ENCODE assay signal across 21 mouse cellular contexts in the genomic region with DNA sequence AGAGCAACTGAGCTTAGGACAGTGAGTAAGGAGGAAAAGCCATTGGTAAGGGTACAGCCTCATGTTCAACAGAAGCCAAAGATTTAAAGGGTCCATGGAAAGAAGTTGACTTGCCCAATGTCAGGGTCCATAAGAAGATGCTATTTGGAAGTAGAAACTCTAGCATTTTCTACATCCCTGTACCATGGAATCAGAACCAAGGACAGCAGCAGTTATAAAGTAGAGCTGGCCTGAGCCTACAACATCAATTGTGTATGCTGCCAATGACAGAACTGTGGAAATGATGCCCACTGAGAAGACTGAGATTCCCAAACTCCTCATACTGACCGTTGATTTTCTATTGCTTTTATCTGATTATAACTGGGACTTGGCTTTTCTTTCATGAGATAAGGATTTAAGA.
DNase-seq lines count a peak whose midpoint lies in the region; ATAC-seq and TF ChIP-seq lines count a peak whose summit lies in the region.
"Had no signal": no experiment of that assay in that cellular context is flagged by ENCODE, and none has a peak within 500 bp of the region (broad histone marks: within the 10 kb centered on the region; RNA-seq: fewer than 3 reads in every experiment).

No protein-coding gene starts in this region.

- no peak for ATAC-seq in embryonic facial prominence, embryonic 11.5 days (replicated peaks; ENCODE audit: insufficient number of reproducible peaks, low FRiP score, low TSS enrichment, low read depth)
- ATAC-seq in lung, embryonic 14.5 days (ENCODE audit: insufficient read depth) = no peak
- ATAC-seq: forebrain, embryonic 16.5 days; hindbrain, embryonic 16.5 days had no signal

- no peaks in the 10 kb centered on the region for H3K36me3 ChIP-seq in embryonic facial prominence, embryonic 11.5 days (replicated peaks; ENCODE audit: control insufficient read depth, insufficient read depth, low read depth, low read length)
- H3K36me3 ChIP-seq in embryonic facial prominence, embryonic 10.5 days (replicated peaks) = no peaks in the 10 kb centered on the region
- H3K36me3 ChIP-seq in lung, embryonic 14.5 days (ENCODE audit: insufficient read depth) = no peaks in the 10 kb centered on the region
- H3K36me3 ChIP-seq: embryonic facial prominence, embryonic 12.5 days; forebrain, embryonic 12.5 days; heart, embryonic 13.5 days; hindbrain, embryonic 12.5 days had no signal

- peak; percentile 49 for DNase-seq in embryonic facial prominence, embryonic 11.5 days (ENCODE audit: low spot score)
- DNase-seq in embryonic facial prominence, embryonic 10.5 days (ENCODE audit: low spot score) = no peak
- peak; percentile 55 for DNase-seq in lung, embryonic 14.5 days
- DNase-seq in lung, adult 2 months = no peak
- DNase-seq in embryo, embryonic 11 days = peak; percentile 19
- peak; percentile 5 for DNase-seq in mesoderm, embryonic 11.5 days (ENCODE audit: low read depth, low spot score)
- DNase-seq in spleen, postnatal 14 days (ENCODE audit: low spot score in 2 of 2) = no peak
- no peak for DNase-seq in layer of hippocampus, postnatal 36 days
- DNase-seq: adrenal gland, postnatal 14 days; cerebellum, adult 11-12 months; cerebellum, adult 9-11 months; gastrocnemius, postnatal 14 days; heart, postnatal 36 days; kidney, adult 11 months had no signal

- no peaks in the 10 kb centered on the region for H3K4me1 ChIP-seq in embryonic facial prominence, embryonic 11.5 days (ENCODE audit: control insufficient read depth, insufficient read depth, low read length)
- no peaks in the 10 kb centered on the region for H3K4me1 ChIP-seq in embryonic facial prominence, embryonic 10.5 days
- H3K4me1 ChIP-seq in lung, embryonic 14.5 days (ENCODE audit: insufficient read depth) = no peaks in the 10 kb centered on the region
- H3K4me1 ChIP-seq in lung, adult 2 months (ENCODE audit: control insufficient read depth, insufficient read depth, low read length) = no peaks in the 10 kb centered on the region
- H3K4me1 ChIP-seq: embryonic facial prominence, embryonic 12.5 days; forebrain, embryonic 12.5 days; heart, embryonic 13.5 days; hindbrain, embryonic 12.5 days had no signal

- WGBS in embryonic facial prominence, embryonic 11.5 days = 85% methylated on average over 1 of the region's 1 CpGs
- 86% methylated on average over 1 of the region's 1 CpGs for WGBS in embryonic facial prominence, embryonic 10.5 days
- 86% methylated on average over 1 of the region's 1 CpGs for WGBS in lung, embryonic 14.5 days
- WGBS in lung, adult 2 months = 91% methylated on average over 1 of the region's 1 CpGs

- no peak overlapping the region for H3K9ac ChIP-seq in embryonic facial prominence, embryonic 11.5 days (replicated peaks; ENCODE audit: low read length)
- H3K9ac ChIP-seq in lung, embryonic 14.5 days = no peak overlapping the region
- H3K9ac ChIP-seq: embryonic facial prominence, embryonic 12.5 days; forebrain, embryonic 12.5 days; heart, embryonic 13.5 days; hindbrain, embryonic 12.5 days had no signal

- H3K4me2 ChIP-seq in embryonic facial prominence, embryonic 11.5 days (ENCODE audit: low read depth, low read length) = no peak overlapping the region
- no peak overlapping the region for H3K4me2 ChIP-seq in lung, embryonic 14.5 days
- H3K4me2 ChIP-seq: embryonic facial prominence, embryonic 12.5 days; forebrain, embryonic 12.5 days; heart, embryonic 13.5 days; hindbrain, embryonic 12.5 days had no signal

- TF ChIP-seq POLR2A in lung, adult 2 months (IDR thresholded peaks at IDR 0.05; ENCODE audit: borderline replicate concordance, extremely low read depth, low read depth, low read length) = no peak

- no peak for TF ChIP-seq CTCF in lung, embryonic 14.5 days (IDR thresholded peaks at IDR 0.05; ENCODE audit: low read depth)
- TF ChIP-seq CTCF in lung, adult 2 months (IDR thresholded peaks at IDR 0.05; ENCODE audit: insufficient read depth, low read length) = no peak

- H3K27me3 ChIP-seq in embryonic facial prominence, embryonic 11.5 days (ENCODE audit: control insufficient read depth, insufficient read depth, low read length) = no peaks in the 10 kb centered on the region
- no peaks in the 10 kb centered on the region for H3K27me3 ChIP-seq in embryonic facial prominence, embryonic 10.5 days (replicated peaks; ENCODE audit: low read depth, poor library complexity, severe bottlenecking)
- no peaks in the 10 kb centered on the region for H3K27me3 ChIP-seq in lung, embryonic 14.5 days (ENCODE audit: insufficient read depth, low read length)
- H3K27me3 ChIP-seq: CH12.LX; embryonic facial prominence, embryonic 12.5 days; forebrain, embryonic 12.5 days; heart, embryonic 13.5 days; hindbrain, embryonic 12.5 days had no signal

- no peak overlapping the region for H3K27ac ChIP-seq in embryonic facial prominence, embryonic 11.5 days (replicated peaks; ENCODE audit: low read depth, low read length)
- no peak overlapping the region for H3K27ac ChIP-seq in embryonic facial prominence, embryonic 10.5 days (replicated peaks)
- no peak overlapping the region for H3K27ac ChIP-seq in lung, embryonic 14.5 days (ENCODE audit: low read depth)
- H3K27ac ChIP-seq: embryonic facial prominence, embryonic 12.5 days; forebrain, embryonic 12.5 days; heart, embryonic 13.5 days; hindbrain, embryonic 12.5 days had no signal

- no peaks in the 10 kb centered on the region for H3K9me3 ChIP-seq in embryonic facial prominence, embryonic 11.5 days (replicated peaks; ENCODE audit: control insufficient read depth, low read length)
- no peaks in the 10 kb centered on the region for H3K9me3 ChIP-seq in embryonic facial prominence, embryonic 10.5 days
- H3K9me3 ChIP-seq in lung, embryonic 14.5 days (ENCODE audit: low read depth, low read length) = no peaks in the 10 kb centered on the region
- H3K9me3 ChIP-seq: embryonic facial prominence, embryonic 12.5 days; forebrain, embryonic 12.5 days; heart, embryonic 13.5 days; hindbrain, embryonic 12.5 days had no signal

- no peak overlapping the region for H3K4me3 ChIP-seq in embryonic facial prominence, embryonic 11.5 days (ENCODE audit: low read depth, low read length)
- H3K4me3 ChIP-seq in embryonic facial prominence, embryonic 10.5 days = no peak overlapping the region
- H3K4me3 ChIP-seq in lung, embryonic 14.5 days (ENCODE audit: low read depth, low read length) = no peak overlapping the region
- no peak overlapping the region for H3K4me3 ChIP-seq in lung, adult 2 months (replicated peaks; ENCODE audit: extremely low read depth, low read depth, low read length)
- H3K4me3 ChIP-seq: embryonic facial prominence, embryonic 12.5 days; forebrain, embryonic 12.5 days; heart, embryonic 13.5 days; hindbrain, embryonic 12.5 days had no signal

Comparison
In these comparisons a context has a peak if more than half of its experiments do, and no peak if none do; other contexts are left out.
1. DNase-seq: peak in embryonic facial prominence, embryonic 11.5 days (single experiment), lung, embryonic 14.5 days (single experiment), embryo, embryonic 11 days (single experiment) and mesoderm, embryonic 11.5 days (single experiment); none in embryonic facial prominence, embryonic 10.5 days (single experiment), lung, adult 2 months (single experiment), spleen, postnatal 14 days (0 of 2) and layer of hippocampus, postnatal 36 days (0 of 2).